Mouse (Mus musculus) forebrain, embryonic 16.5 days (tissue): ENCODE results near the gene Zfp526. TPM values are rescaled to one million over a fixed set of nuclear protein-coding genes. Genes with fewer than 3 reads are reported as not detected.

Experiments used
- ATAC-seq: fragments of 200-750 bp; cut with Nextera tagmentation; 2 replicates; pipeline ENCODE4 v1.8.0; 2017; ENCODE audit warnings: mild to moderate bottlenecking, moderate library complexity
- H3K27ac ChIP-seq: fragments of 300-500 bp; sonication (generic); 2 replicates; pipeline ENCODE4 v1.5.1; 2014; ENCODE audit warnings: low read length, control low read depth
- H3K27me3 ChIP-seq: fragments of 300-500 bp; sonication (generic); replicated peaks from 2 replicates; pipeline ENCODE4 v1.6.1; 2014; ENCODE audit warnings: low read length; ENCODE audit not compliant: control insufficient read depth, insufficient read depth
- H3K36me3 ChIP-seq: fragments of 300-500 bp; sonication (generic); 2 replicates; pipeline ENCODE4 v1.6.1; 2014; ENCODE audit not compliant: control insufficient read depth, insufficient read depth
- H3K4me1 ChIP-seq: fragments of 300-500 bp; sonication (generic); replicated peaks from 2 replicates; pipeline ENCODE4 v1.6.1; 2014; ENCODE audit warnings: low read length; ENCODE audit not compliant: control insufficient read depth, insufficient read depth
- H3K4me2 ChIP-seq: fragments of 300-500 bp; sonication (generic); 2 replicates; pipeline ENCODE4 v1.6.1; 2014; ENCODE audit warnings: mild to moderate bottlenecking, low read length, control low read depth
- H3K4me3 ChIP-seq: fragments of 300-500 bp; sonication (generic); replicated peaks from 2 replicates; pipeline ENCODE4 v1.5.1; 2014; ENCODE audit warnings: mild to moderate bottlenecking, low read length, control low read depth
- H3K9ac ChIP-seq: fragments of 300-500 bp; sonication (generic); replicated peaks from 2 replicates; pipeline ENCODE4 v1.6.1; 2014; ENCODE audit warnings: low read depth, low read length, control low read depth
- H3K9me3 ChIP-seq: fragments of 300-500 bp; sonication (generic); 2 replicates; pipeline ENCODE4 v1.6.1; 2016; ENCODE audit warnings: low read length; ENCODE audit not compliant: control insufficient read depth
- WGBS: fragments of 180-500 bp; shearing (Covaris S2); extraction: QIAGEN DNeasy Blood & Tissue Kit; methylation state at CpG from one replicate; pipeline ENCODE4 v1.1.7; 2014; 5-methylcytosine and 5-hydroxymethylcytosine counted together
- polyA plus RNA-seq: library from polyadenylated mRNA; unstranded; fragments of >200 nt; fragmentation: Nextera tagmentation; extraction: Ambion mirVana; gene quantifications from 2 replicates; pipeline ENCODE4 v1.2.1, GENCODE M21; 2015

The Zfp526 gene
- polyA plus RNA-seq, 1 experiment from 2014 or later = 1.8 TPM

DNA sequence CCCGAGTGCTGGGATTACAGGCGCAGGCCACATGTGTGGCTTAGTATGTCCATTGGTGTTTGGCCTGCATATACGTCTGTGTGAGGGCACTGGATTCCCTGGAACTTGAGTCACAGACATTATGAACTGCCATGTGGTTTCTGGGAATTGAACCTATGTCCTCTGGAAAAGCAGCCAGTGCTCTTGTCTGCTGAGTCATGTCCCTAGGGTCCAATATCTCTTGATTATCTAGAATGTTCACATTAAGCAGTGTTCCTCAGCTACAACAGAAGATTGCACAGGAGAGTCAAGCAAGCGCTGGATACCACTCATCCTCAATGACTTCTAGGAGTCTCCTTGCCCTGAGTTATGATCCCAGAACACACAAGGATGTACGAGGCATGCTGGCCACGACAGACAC, 37.1 kb upstream of the Zfp526 start:
- Histone ChIP-seq H3K4me1 (peaks cover 21% of the 10 kb centered on the region), H3K9me3 (no peaks in the 10 kb centered on the region), H3K27ac (no peak overlapping the region), H3K27me3 (peaks cover 20% of the 10 kb centered on the region), H3K4me3 (no peak overlapping the region), H3K9ac (no peak overlapping the region), H3K36me3 (no peaks in the 10 kb centered on the region), H3K4me2 (no peak overlapping the region)
- ATAC-seq = no peak
- 85% methylated on average over 6 of the region's 6 CpGs for WGBS

DNA sequence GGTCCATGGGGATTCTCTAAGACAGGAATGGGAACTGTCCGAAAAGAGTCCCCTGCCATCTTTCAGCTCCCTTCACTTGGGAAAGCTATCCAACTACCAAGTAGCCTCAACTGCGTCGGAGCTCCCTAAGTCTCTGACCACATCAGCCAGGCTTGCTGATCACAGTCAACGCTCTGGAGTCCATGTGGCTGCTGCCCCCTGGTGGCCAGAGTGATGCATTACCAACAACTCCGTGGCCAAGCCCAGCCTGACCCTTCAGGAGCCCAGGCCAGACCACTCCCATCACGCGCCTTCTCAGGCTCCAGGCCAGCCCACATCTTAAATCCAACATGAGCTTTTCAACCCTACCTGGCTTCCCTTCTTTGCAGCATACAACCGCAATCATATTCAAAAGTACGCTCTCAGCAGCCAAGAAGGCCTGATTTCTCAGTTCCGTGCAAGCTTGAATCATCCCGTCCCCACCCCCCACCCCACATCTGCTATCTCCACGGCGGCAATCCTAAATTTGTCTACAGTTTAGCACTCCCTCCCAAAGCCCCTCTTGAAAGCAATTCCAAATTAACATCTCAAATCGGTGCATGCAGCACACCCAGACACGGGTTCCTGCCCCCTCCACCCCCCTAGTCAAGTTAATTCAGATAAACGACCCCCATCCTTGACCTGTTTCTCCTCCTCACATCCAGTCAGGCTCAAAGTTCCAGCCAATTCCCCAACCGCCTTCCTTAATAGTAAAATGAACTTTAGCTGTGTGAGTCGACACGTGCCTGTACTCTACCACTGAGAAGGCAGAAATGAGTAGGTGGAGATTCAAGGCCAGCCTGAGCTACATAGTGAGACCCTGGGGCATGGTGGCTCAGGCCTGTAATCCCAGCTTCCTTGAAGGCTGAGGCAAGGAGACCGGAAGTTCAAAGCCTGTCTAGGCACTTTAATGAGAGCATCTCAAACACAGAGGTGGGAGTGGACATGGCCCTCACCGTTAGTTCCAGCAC, 33.3 kb upstream of the Zfp526 start:
- H3K9me3 ChIP-seq = no peaks in the 10 kb centered on the region
- H3K4me2 ChIP-seq = no peak overlapping the region
- H3K4me3 ChIP-seq = no peak overlapping the region
- WGBS = 27% methylated on average over 21 of the region's 21 CpGs
- no peaks in the 10 kb centered on the region for H3K4me1 ChIP-seq
- H3K27me3 ChIP-seq = 0 out of 2 replicates have a peak, but pooled peaks cover 5% of the 10 kb centered on the region
- H3K9ac ChIP-seq = no peak overlapping the region
- peak; percentile 87 for ATAC-seq
- no peak overlapping the region for H3K27ac ChIP-seq
- no peaks in the 10 kb centered on the region for H3K36me3 ChIP-seq

DNA sequence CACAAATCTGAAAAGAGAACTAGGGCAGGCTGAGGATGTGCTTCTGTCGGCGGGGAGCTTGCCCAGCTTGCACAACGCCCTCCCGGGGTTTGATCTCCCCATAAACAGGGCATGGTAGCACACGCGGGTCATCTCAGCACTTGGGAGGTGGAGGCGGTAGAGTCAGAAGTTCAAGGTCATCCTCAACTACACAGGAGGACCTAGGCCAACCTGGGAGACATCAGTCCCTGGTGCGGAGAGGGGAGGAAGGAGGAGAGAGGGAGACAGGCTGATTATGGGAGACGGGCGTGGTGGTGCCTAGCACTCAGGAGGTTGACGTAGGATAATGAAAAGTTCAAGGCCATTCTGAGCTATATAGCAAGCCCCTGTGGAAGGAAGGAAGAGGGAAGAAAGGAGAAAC, 30.4 kb upstream of the Zfp526 start:
- no peak overlapping the region for H3K27ac ChIP-seq
- no peaks in the 10 kb centered on the region for H3K9me3 ChIP-seq
- H3K27me3 ChIP-seq = no peaks in the 10 kb centered on the region
- WGBS = 87% methylated on average over 11 of the region's 11 CpGs
- H3K4me3 ChIP-seq = no peak overlapping the region
- H3K4me2 ChIP-seq = no peak overlapping the region
- no peak overlapping the region for H3K9ac ChIP-seq
- no peaks in the 10 kb centered on the region for H3K4me1 ChIP-seq
- H3K36me3 ChIP-seq = no peaks in the 10 kb centered on the region
- ATAC-seq = no peak

GRCm38 (mm10) chr7:25192110-25192509, 29.1 kb upstream of the Zfp526 start:
- no peak overlapping the region for H3K27ac ChIP-seq
- no peak for ATAC-seq
- 77% methylated on average over 8 of the region's 8 CpGs for WGBS

DNA sequence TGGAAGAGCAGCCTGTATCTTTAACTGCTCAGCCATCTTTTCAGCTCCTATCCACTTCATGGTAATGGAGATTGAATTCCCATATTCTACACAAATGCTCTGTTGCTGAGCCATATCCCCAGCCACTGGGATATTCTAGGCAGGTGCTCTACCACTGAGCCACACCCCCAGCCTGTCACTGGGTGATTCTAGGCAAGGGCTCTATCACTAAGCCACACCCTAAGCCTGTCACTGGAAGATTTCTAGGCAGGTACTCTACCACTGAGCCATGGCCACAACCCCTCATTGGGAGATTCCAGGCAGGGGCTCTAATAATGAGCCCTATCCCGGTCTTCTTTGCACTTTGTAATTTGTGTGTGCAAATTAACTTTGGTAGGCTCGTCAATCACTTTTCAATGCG, 26.1 kb upstream of the Zfp526 start:
- peaks cover 4% of the 10 kb centered on the region; the same call in 1 of the 2 replicates for H3K9me3 ChIP-seq
- ATAC-seq = no peak
- no peak overlapping the region for H3K9ac ChIP-seq

More at GRCm38 (mm10) chr7:25192110-25192509, 29.1 kb upstream of the Zfp526 start:
- no peaks in the 10 kb centered on the region for H3K4me1 ChIP-seq
- H3K4me3 ChIP-seq = no peak overlapping the region
- no peaks in the 10 kb centered on the region for H3K36me3 ChIP-seq
- H3K9me3 ChIP-seq = no peaks in the 10 kb centered on the region
- no peak overlapping the region for H3K9ac ChIP-seq
- H3K27me3 ChIP-seq = no peaks in the 10 kb centered on the region
- H3K4me2 ChIP-seq = no peak overlapping the region

DNA sequence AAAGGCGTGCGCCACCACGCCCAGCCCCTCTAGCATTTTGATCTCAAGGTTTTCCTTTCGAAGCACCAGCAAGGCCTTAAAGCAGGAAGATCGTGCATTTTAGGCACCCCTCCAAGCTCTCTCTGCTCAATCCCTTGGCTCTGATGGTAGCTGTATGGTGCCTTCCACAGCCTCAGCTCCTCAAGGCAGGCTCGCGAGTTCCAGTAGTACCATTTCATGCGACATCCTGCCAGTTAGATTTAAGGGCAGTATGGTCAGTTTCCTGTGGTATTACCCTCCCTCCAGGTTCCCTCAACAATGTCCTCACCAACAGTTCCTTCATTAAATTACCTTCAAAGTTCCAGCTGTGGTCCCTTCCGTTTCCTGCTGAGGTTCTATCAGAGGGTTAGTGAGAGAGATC, 25.1 kb upstream of the Zfp526 start:
- H3K9ac ChIP-seq = no peak overlapping the region
- no peak for ATAC-seq
- H3K4me2 ChIP-seq = no peak overlapping the region
- WGBS = 85% methylated on average over 9 of the region's 9 CpGs
- 0 out of 2 replicates have a peak, but pooled peaks cover 5% of the 10 kb centered on the region for H3K36me3 ChIP-seq
- no peak overlapping the region for H3K4me3 ChIP-seq
- no peak overlapping the region for H3K27ac ChIP-seq
- H3K27me3 ChIP-seq = no peaks in the 10 kb centered on the region
- H3K4me1 ChIP-seq = no peaks in the 10 kb centered on the region
- peaks cover 4% of the 10 kb centered on the region; the same call in 1 of the 2 replicates for H3K9me3 ChIP-seq

More for the DNA sequence above, 26.1 kb upstream of the Zfp526 start:
- H3K36me3 ChIP-seq = 0 out of 2 replicates have a peak, but pooled peaks cover 5% of the 10 kb centered on the region
- WGBS = 64% methylated on average over 3 of the region's 3 CpGs
- H3K27me3 ChIP-seq = no peaks in the 10 kb centered on the region
- no peak overlapping the region for H3K4me3 ChIP-seq
- no peak overlapping the region for H3K4me2 ChIP-seq
- H3K4me1 ChIP-seq = no peaks in the 10 kb centered on the region
- H3K27ac ChIP-seq = no peak overlapping the region

GRCm38 (mm10) chr7:25197384-25198018, 23.7 kb upstream of the Zfp526 start:
- Histone ChIP-seq H3K36me3 (peaks cover 7% of the 10 kb centered on the region; the same call in 1 of the 2 replicates), H3K27ac (no peak overlapping the region), H3K4me1 (no peaks in the 10 kb centered on the region), H3K9ac (no peak overlapping the region), H3K27me3 (no peaks in the 10 kb centered on the region), H3K9me3 (peaks cover 4% of the 10 kb centered on the region; the same call in 1 of the 2 replicates), H3K4me3 (no peak overlapping the region), H3K4me2 (no peak overlapping the region)
- no peak for ATAC-seq
- WGBS = 58% methylated on average over 10 of the region's 10 CpGs

GRCm38 (mm10) chr7:25203624-25204023, 17.6 kb upstream of the Zfp526 start:
- WGBS = 88% methylated on average over 20 of the region's 20 CpGs
- Histone ChIP-seq H3K36me3 (peaks cover 17% of the 10 kb centered on the region; the same call in 1 of the 2 replicates), H3K9ac (no peak overlapping the region), H3K9me3 (peaks cover 4% of the 10 kb centered on the region; the same call in 1 of the 2 replicates), H3K4me1 (no peaks in the 10 kb centered on the region), H3K27ac (no peak overlapping the region), H3K4me3 (no peak overlapping the region), H3K4me2 (no peak overlapping the region), H3K27me3 (no peaks in the 10 kb centered on the region)
- ATAC-seq = no peak

- Histone ChIP-seq H3K9ac (no peak overlapping the region), H3K4me3 (no peak overlapping the region), H3K4me1 (no peaks in the 10 kb centered on the region), H3K36me3 (peaks cover 13% of the 10 kb centered on the region), H3K27me3 (no peaks in the 10 kb centered on the region), H3K9me3 (no peaks in the 10 kb centered on the region), H3K4me2 (no peak overlapping the region), H3K27ac (no peak overlapping the region)
- ATAC-seq = no peak
- 85% methylated on average over 16 of the region's 16 CpGs for WGBS
Measured at GRCm38 (mm10) chr7:25205355-25206093, 15.7 kb upstream of the Zfp526 start.
